Mouse (Mus musculus): ENCODE measurements around the gene Gdpd5. TPM values are rescaled to one million over a fixed set of nuclear protein-coding genes. Genes with fewer than 3 reads are reported as not detected.

Gdpd5 gene
- polyA plus RNA-seq, 1 experiment from 2014 or later: 17.1 TPM

DNA sequence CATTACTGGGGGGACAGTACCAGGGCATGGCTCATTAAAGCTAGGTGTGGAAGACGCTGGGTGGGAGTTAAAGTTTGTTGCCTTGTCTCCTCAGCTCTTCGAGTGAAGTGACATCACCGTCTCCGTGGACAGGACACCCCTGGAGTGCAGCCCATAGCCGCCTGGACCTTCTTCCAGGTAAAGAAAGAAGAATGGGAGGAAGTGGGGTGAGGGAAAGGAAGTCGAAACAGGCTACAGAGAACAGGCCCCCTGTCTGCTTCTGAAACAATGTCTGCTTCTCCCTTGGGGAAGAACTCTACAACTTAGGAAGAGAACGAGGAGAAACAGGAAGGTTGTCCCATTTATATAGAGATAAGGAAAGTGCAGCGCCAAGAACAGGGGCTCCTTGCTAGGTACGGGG is 29.1 kb downstream of the Gdpd5 start:
- 72% methylated on average over 9 of the region's 9 CpGs for WGBS
- Histone ChIP-seq H3K27ac (ENCODE audit: low read length) (peak overlapping the region; percentile 72), H3K9ac (ENCODE audit: low read depth, low read length) (no peak overlapping the region)

DNA sequence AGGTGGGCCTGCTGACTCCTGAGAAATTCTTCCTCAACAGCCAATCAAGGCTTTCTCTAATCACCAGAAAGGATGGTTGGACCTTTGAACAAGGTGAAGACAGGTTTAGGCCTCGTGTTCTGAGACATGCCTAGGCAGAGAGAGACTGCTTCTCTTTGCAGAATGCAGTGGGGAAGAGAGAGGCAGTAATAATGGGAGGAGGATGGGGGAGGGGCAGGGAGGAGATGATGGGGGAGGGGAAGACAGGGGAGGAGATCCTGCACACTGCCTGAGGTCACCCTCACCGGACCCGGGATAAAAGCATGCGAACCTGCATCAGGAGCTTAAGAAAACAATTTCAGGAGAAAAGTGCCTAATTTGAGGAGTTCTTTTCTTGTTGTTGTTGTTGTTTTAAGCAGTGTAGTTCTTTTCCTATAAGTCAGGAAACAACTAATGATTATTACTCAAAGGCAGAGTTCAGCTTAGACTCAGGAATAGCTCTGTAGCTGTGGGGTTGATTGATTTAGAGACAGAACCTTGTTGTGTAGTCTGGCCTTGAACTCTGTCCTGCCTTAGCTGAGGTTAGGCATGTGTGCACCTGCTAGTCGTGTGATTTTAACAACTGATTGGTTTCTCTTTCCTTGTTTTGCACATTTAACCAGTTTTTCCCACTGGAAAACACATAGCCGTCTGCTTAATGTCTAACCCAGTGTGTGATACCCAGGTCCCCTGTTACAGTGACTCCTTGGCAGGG is 30.0 kb downstream of the Gdpd5 start:
- no peak overlapping the region for H3K9ac ChIP-seq (ENCODE audit: low read depth, low read length)
- peaks cover 24% of the 10 kb centered on the region for H3K4me1 ChIP-seq (ENCODE audit: control insufficient read depth, insufficient read depth, low read length)
- 39% methylated on average over 6 of the region's 6 CpGs for WGBS
- no peaks in the 10 kb centered on the region for H3K27me3 ChIP-seq (replicated peaks; ENCODE audit: control insufficient read depth, insufficient read depth, low read length)
- H3K27ac ChIP-seq (ENCODE audit: low read length): peak overlapping the region; percentile 3; the same call in 1 of the 2 replicates
- no peak overlapping the region for H3K4me3 ChIP-seq (ENCODE audit: low read length)
- H3K4me2 ChIP-seq (ENCODE audit: low read depth, low read length): no peak overlapping the region
- ATAC-seq: peak; percentile 61
- H3K36me3 ChIP-seq (ENCODE audit: control insufficient read depth, insufficient read depth, low read length): no peaks in the 10 kb centered on the region
- no peaks in the 10 kb centered on the region for H3K9me3 ChIP-seq (ENCODE audit: control insufficient read depth, low read length)

More for the DNA sequence above, 29.1 kb downstream of the Gdpd5 start:
- Histone ChIP-seq H3K27me3 (replicated peaks; ENCODE audit: control insufficient read depth, insufficient read depth, low read length) (no peaks in the 10 kb centered on the region), H3K9me3 (ENCODE audit: control insufficient read depth, low read length) (no peaks in the 10 kb centered on the region), H3K4me3 (ENCODE audit: low read length) (no peak overlapping the region), H3K4me2 (ENCODE audit: low read depth, low read length) (no peak overlapping the region), H3K36me3 (ENCODE audit: control insufficient read depth, insufficient read depth, low read length) (no peaks in the 10 kb centered on the region), H3K4me1 (ENCODE audit: control insufficient read depth, insufficient read depth, low read length) (peaks cover 24% of the 10 kb centered on the region)
- no peak for ATAC-seq

DNA sequence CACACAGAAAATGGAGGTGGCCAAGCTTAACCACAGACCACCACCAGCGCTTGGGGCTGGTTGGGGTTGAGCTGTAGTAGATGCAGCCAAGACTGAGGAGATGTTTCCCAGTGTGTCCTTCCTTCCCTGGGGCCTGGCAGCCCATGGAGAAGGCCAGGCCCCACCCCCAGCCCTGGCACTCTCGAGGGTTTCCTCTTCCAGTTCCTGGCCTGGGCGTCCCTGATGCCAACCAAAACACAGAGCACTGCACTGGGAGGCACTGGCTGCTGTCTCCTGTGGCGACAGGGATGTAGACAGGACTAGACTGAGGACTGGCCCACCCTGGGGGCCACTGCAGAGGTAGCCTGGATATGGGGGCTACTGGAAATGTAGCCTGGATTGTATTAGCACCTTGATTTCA is 33.8 kb downstream of the Gdpd5 start:
- 75% methylated on average over 4 of the region's 4 CpGs for WGBS

GRCm38 (mm10) chr7:99419311-99419710 is 38.1 kb downstream of the Gdpd5 start:
- no peak for ATAC-seq
- Histone ChIP-seq H3K9ac (ENCODE audit: low read depth, low read length) (no peak overlapping the region), H3K4me1 (ENCODE audit: control insufficient read depth, insufficient read depth, low read length) (peaks cover 21% of the 10 kb centered on the region), H3K9me3 (ENCODE audit: control insufficient read depth, low read length) (no peaks in the 10 kb centered on the region), H3K27me3 (replicated peaks; ENCODE audit: control insufficient read depth, insufficient read depth, low read length) (no peaks in the 10 kb centered on the region), H3K27ac (ENCODE audit: low read length) (no peak overlapping the region), H3K36me3 (ENCODE audit: control insufficient read depth, insufficient read depth, low read length) (no peaks in the 10 kb centered on the region), H3K4me3 (ENCODE audit: low read length) (no peak overlapping the region), H3K4me2 (ENCODE audit: low read depth, low read length) (no peak overlapping the region)
- 75% methylated on average over 3 of the region's 3 CpGs for WGBS

More for the DNA sequence above, 33.8 kb downstream of the Gdpd5 start:
- peaks cover 16% of the 10 kb centered on the region; the same call in 1 of the 2 replicates for H3K4me1 ChIP-seq (ENCODE audit: control insufficient read depth, insufficient read depth, low read length)
- H3K9ac ChIP-seq (ENCODE audit: low read depth, low read length): no peak overlapping the region
- H3K4me3 ChIP-seq (ENCODE audit: low read length): no peak overlapping the region
- H3K4me2 ChIP-seq (ENCODE audit: low read depth, low read length): no peak overlapping the region
- no peak for ATAC-seq
- no peak overlapping the region for H3K27ac ChIP-seq (ENCODE audit: low read length)
- H3K36me3 ChIP-seq (ENCODE audit: control insufficient read depth, insufficient read depth, low read length): no peaks in the 10 kb centered on the region
- no peaks in the 10 kb centered on the region for H3K9me3 ChIP-seq (ENCODE audit: control insufficient read depth, low read length)
- no peaks in the 10 kb centered on the region for H3K27me3 ChIP-seq (replicated peaks; ENCODE audit: control insufficient read depth, insufficient read depth, low read length)

GRCm38 (mm10) chr7:99421006-99421405 is 39.8 kb downstream of the Gdpd5 start:
- Histone ChIP-seq H3K4me2 (ENCODE audit: low read depth, low read length) (no peak overlapping the region), H3K27ac (ENCODE audit: low read length) (peak overlapping the region; percentile 85), H3K4me1 (ENCODE audit: control insufficient read depth, insufficient read depth, low read length) (peaks cover 31% of the 10 kb centered on the region), H3K4me3 (ENCODE audit: low read length) (no peak overlapping the region), H3K9me3 (ENCODE audit: control insufficient read depth, low read length) (no peaks in the 10 kb centered on the region), H3K27me3 (replicated peaks; ENCODE audit: control insufficient read depth, insufficient read depth, low read length) (no peaks in the 10 kb centered on the region), H3K9ac (ENCODE audit: low read depth, low read length) (0 out of 2 replicates have a peak overlapping the region, but pooled peaks have one; percentile 1), H3K36me3 (ENCODE audit: control insufficient read depth, insufficient read depth, low read length) (no peaks in the 10 kb centered on the region)
- 55% methylated on average over 6 of the region's 6 CpGs for whole genome bisulfite sequencing
- peak; percentile 88 for ATAC-seq

DNA sequence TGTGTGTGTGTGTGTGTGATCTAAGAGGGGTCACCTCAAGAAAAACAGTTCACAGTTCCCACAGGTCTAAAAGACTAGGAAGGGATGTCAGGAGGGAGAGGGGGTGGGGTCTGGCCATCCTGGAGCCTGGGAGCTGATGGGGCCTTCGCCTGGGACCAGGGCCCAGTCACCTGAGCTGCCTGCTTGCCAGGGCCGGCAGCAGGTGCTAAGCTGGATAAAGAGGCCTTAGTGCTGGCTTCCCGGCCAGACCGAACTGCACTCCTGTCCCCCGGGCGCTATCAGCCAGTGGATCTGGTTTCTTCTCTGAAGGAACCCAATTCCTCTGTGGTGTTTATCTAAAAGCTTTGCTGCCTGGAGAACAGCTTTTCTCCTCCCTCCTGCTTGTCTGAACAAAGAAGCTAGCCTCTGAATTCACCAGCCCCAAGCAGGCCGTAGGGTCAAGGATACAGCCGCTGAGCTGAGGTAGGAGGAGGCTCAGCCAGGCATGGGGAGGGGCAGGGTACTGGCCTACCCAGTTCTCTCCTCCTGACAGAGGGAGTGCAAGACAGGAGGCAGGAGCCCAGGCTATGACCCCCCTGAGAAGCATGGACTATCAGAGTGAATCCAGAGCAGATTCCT is 43.4 kb downstream of the Gdpd5 start:
- Histone ChIP-seq H3K9me3 (ENCODE audit: control insufficient read depth, low read length) (no peaks in the 10 kb centered on the region), H3K36me3 (ENCODE audit: control insufficient read depth, insufficient read depth, low read length) (no peaks in the 10 kb centered on the region), H3K9ac (ENCODE audit: low read depth, low read length) (peak overlapping the region; percentile 38), H3K27ac (ENCODE audit: low read length) (peak overlapping the region; percentile 53; the same call in 1 of the 2 replicates), H3K4me2 (ENCODE audit: low read depth, low read length) (no peak overlapping the region), H3K4me3 (ENCODE audit: low read length) (no peak overlapping the region), H3K27me3 (replicated peaks; ENCODE audit: control insufficient read depth, insufficient read depth, low read length) (no peaks in the 10 kb centered on the region), H3K4me1 (ENCODE audit: control insufficient read depth, insufficient read depth, low read length) (peaks cover 33% of the 10 kb centered on the region)
- no peak; the same call in 1 of the 2 replicates for ATAC-seq
- WGBS: 24% methylated on average over 8 of the region's 8 CpGs

DNA sequence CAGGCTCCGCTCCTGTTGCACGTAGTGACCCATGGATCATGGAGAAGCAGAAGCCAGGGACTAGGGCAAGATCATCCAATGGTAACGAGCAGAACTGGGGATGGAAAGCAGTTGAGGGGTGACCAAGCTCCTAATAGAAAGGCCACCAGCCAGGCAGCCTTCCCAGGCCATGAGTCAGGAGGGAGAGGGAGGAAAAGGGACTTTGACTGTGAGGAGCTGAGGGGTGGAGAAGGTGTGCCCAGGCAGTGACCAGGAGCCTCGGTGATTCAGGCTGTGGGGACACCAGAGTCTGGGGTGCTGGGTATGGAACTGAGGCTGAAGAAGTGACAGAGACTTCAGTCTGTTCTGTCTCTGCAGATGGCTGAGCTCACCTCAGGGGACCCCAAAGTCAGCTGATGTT is 44.5 kb downstream of the Gdpd5 start:
- H3K9ac ChIP-seq (ENCODE audit: low read depth, low read length): peak overlapping the region; percentile 21; the same call in 1 of the 2 replicates
- H3K36me3 ChIP-seq (ENCODE audit: control insufficient read depth, insufficient read depth, low read length): no peaks in the 10 kb centered on the region
- no peak overlapping the region for H3K4me3 ChIP-seq (ENCODE audit: low read length)
- H3K27me3 ChIP-seq (replicated peaks; ENCODE audit: control insufficient read depth, insufficient read depth, low read length): no peaks in the 10 kb centered on the region
- WGBS: 82% methylated on average over 4 of the region's 4 CpGs
- no peaks in the 10 kb centered on the region for H3K9me3 ChIP-seq (ENCODE audit: control insufficient read depth, low read length)
- ATAC-seq: no peak
- H3K4me1 ChIP-seq (ENCODE audit: control insufficient read depth, insufficient read depth, low read length): peaks cover 24% of the 10 kb centered on the region
- no peak overlapping the region for H3K4me2 ChIP-seq (ENCODE audit: low read depth, low read length)
- H3K27ac ChIP-seq (ENCODE audit: low read length): no peak overlapping the region

GRCm38 (mm10) chr7:99427031-99427430 is 45.8 kb downstream of the Gdpd5 start:
- WGBS: 69% methylated on average over 10 of the region's 10 CpGs
- Histone ChIP-seq H3K4me1 (ENCODE audit: control insufficient read depth, insufficient read depth, low read length) (peaks cover 18% of the 10 kb centered on the region), H3K4me2 (ENCODE audit: low read depth, low read length) (no peak overlapping the region), H3K9me3 (ENCODE audit: control insufficient read depth, low read length) (no peaks in the 10 kb centered on the region), H3K36me3 (ENCODE audit: control insufficient read depth, insufficient read depth, low read length) (no peaks in the 10 kb centered on the region), H3K4me3 (ENCODE audit: low read length) (no peak overlapping the region), H3K27ac (ENCODE audit: low read length) (no peak overlapping the region), H3K27me3 (replicated peaks; ENCODE audit: control insufficient read depth, insufficient read depth, low read length) (no peaks in the 10 kb centered on the region), H3K9ac (ENCODE audit: low read depth, low read length) (no peak overlapping the region)
- ATAC-seq: no peak

DNA sequence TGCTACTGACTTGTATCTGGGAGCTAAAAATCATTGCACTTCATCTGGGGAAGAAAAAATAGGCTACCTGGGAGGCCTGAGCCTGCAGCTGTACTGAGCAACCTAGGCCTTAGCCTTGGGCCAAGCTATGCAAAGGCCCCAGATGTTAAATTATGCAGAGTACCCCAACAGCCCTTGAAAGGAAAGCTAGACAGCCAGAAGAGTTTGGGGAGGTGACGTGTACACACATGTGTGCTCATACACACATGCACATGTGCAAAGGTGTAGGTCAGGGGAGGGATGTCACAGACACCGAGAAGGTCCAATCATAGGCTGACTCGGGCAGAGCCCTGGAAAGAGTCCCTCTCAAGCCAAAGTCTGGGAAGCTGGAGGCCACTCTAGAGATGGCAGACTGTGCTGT is 46.8 kb downstream of the Gdpd5 start:
- Histone ChIP-seq H3K4me3 (ENCODE audit: low read length) (no peak overlapping the region), H3K36me3 (ENCODE audit: control insufficient read depth, insufficient read depth, low read length) (no peaks in the 10 kb centered on the region), H3K27me3 (replicated peaks; ENCODE audit: control insufficient read depth, insufficient read depth, low read length) (no peaks in the 10 kb centered on the region), H3K4me1 (ENCODE audit: control insufficient read depth, insufficient read depth, low read length) (peaks cover 18% of the 10 kb centered on the region), H3K9ac (ENCODE audit: low read depth, low read length) (no peak overlapping the region), H3K9me3 (ENCODE audit: control insufficient read depth, low read length) (no peaks in the 10 kb centered on the region), H3K4me2 (ENCODE audit: low read depth, low read length) (no peak overlapping the region), H3K27ac (ENCODE audit: low read length) (no peak overlapping the region)
- no peak for ATAC-seq
- WGBS: 89% methylated on average over 3 of the region's 3 CpGs
